Mouse (Mus musculus): ENCODE data around the gene Nhsl1. TPM values are rescaled to one million over a fixed set of nuclear protein-coding genes. Genes with fewer than 3 reads are reported as not detected.
A peak's percentile ranks its signal among the peaks of the same experiment; 100 is the strongest.
"Not testable (repeated sequence)": the region's sequence is repeated elsewhere in the genome, so short reads cannot be mapped to it uniquely, and the experiment has no call there.

Gene Nhsl1
- polyA plus RNA-seq, 1 experiment from 2014 or later, result 12.6 TPM

DNA sequence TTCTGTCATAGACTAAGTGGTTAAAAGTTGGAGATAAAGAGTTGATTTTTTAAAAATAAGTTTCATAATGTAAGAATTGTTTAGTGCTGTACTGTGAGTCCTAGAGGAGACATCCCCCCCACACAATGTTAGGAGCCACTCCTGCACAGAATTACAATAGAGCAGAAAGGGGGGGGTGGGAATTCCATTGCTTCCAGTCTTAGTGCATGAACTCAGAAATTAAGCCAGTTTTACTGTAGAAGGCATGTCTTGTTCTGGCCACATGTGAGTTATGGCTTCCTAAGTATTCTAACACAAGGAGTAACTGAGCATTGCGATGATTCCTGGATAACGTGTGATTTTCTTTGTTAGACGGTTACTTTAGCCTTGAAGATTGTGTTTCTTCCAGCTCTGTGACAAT lies 112.8 kb downstream of the Nhsl1 start:
- no peak overlapping the region for H3K27ac ChIP-seq (replicated peaks)
- peaks cover 33% of the 10 kb centered on the region for H3K36me3 ChIP-seq (replicated peaks)
- H3K4me3 ChIP-seq, result no peak overlapping the region
- peaks cover 9% of the 10 kb centered on the region; the same call in 1 of the 2 replicates for H3K9me3 ChIP-seq
- WGBS, result 93% methylated on average over 3 of the region's 3 CpGs
- no peaks in the 10 kb centered on the region for H3K27me3 ChIP-seq (replicated peaks; ENCODE audit: low read depth, poor library complexity, severe bottlenecking)
- peaks cover 44% of the 10 kb centered on the region for H3K4me1 ChIP-seq
- DNase-seq (ENCODE audit: low spot score), result no peak

DNA sequence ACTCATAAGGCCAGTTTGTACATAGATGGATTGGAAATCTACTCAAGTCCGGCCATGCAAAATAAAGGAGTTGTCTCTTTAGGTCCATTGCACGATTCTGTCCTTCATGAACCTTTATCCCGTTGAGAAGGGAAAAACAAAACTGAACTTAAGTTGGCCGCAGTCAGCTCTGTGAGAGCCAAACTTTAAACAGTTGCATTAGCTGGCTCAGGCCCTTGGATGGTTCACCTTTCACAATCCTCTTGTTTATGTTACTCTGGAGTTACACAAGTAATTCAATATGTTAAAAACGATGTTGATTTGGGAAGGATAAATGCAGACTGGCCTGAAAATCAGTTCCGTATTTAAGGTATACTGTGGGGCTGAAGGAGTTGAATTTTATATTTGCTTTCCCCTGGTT lies 116.7 kb downstream of the Nhsl1 start:
- no peaks in the 10 kb centered on the region for H3K36me3 ChIP-seq (replicated peaks)
- H3K27me3 ChIP-seq (replicated peaks; ENCODE audit: low read depth, poor library complexity, severe bottlenecking), result no peaks in the 10 kb centered on the region
- H3K4me1 ChIP-seq, result peaks cover 40% of the 10 kb centered on the region
- no peak overlapping the region for H3K4me3 ChIP-seq
- 71% methylated on average over 6 of the region's 6 CpGs for WGBS
- no peak for DNase-seq (ENCODE audit: low spot score)
- H3K27ac ChIP-seq (replicated peaks), result no peak overlapping the region
- no peaks in the 10 kb centered on the region for H3K9me3 ChIP-seq

DNA sequence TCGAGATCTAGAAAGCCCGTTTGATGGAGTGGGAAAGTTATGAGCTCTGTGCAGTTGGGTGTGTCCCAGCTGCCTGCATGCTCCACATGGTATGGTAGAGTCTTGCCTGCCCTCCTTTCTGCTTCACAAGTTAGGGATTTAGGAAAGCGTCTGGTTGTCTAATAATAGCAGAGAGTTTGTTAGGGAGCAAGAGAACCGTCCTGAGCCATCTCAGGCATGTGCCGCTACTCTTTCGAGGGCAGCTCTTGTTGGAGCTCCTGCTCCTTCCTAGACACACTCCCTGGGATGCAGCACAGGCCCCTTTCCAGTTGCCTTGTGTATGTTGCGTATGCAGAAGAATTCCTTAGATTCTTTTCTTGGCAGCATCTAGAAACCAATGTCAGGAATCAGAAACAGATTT lies 117.2 kb downstream of the Nhsl1 start:
- Histone ChIP-seq H3K4me3 (no peak overlapping the region), H3K4me1 (peaks cover 36% of the 10 kb centered on the region), H3K36me3 (replicated peaks) (no peaks in the 10 kb centered on the region), H3K27ac (replicated peaks) (peak overlapping the region; percentile 66), H3K9me3 (no peaks in the 10 kb centered on the region), H3K27me3 (replicated peaks; ENCODE audit: low read depth, poor library complexity, severe bottlenecking) (no peaks in the 10 kb centered on the region)
- 59% methylated on average over 7 of the region's 7 CpGs for WGBS
- no peak for DNase-seq (ENCODE audit: low spot score)

DNA sequence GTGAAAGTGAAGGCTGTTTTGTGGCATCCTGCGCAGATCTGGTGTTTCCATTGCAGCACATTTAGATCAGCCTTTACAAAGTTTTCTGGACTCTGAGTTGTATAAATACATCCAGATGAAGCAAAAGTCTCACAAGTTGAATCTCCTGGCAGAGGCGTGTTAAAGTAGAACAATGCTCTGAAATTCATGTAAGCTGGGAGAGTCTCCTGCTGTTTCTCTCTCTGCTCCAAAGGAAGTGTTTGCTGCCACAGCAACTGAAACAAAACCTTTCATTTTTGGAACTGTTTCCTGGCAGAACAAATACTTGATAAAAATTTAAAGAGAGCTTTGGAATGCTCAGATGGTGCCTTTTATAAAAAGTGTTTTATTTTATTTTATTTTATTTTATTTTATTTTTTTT lies 118.8 kb downstream of the Nhsl1 start:
- peaks cover 29% of the 10 kb centered on the region for H3K4me1 ChIP-seq

DNA sequence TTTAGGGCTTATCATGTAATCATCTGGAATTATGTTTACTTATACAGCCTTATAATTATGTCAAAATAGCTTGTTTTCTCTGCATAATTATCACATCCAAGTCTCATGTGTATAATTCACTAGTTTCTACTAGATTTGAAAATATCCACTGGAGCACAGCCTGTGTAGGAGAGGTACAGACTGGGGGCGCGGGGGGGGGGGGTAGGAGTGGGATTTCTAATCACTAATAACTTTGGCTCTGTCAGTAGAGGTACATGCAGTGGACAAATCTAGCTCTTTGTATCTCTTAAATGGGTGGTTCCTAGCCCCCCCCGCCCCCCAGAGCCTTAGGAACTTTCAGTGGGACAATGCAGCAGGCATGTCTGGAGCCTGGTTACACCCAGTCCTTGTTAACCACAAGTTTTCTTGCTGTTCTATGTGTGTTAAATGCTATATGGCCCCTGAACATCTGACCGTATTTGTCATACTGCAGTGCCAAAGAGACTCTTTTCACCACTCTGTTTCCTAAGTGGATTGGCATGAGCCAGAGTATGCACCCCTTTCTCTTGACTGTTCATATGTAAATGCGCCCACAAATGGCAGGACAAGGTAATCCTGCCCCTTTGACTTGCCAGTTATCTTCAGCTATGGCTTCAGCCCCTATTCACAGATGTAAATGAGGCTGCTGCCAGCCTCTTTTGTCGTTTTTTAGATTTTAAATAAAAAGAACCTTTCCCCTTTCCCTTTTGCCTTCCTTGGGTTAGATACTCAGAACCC lies 127.0 kb downstream of the Nhsl1 start:
- H3K27ac ChIP-seq (replicated peaks), result peak overlapping the region; percentile 57
- no peaks in the 10 kb centered on the region for H3K9me3 ChIP-seq
- peak overlapping the region; percentile 13; the same call in 1 of the 2 replicates for H3K4me3 ChIP-seq
- no peaks in the 10 kb centered on the region for H3K36me3 ChIP-seq (replicated peaks)
- H3K27me3 ChIP-seq (replicated peaks; ENCODE audit: low read depth, poor library complexity, severe bottlenecking), result no peaks in the 10 kb centered on the region
- DNase-seq (ENCODE audit: low spot score), result no peak
- WGBS, result 33% methylated on average over 6 of the region's 6 CpGs
- H3K4me1 ChIP-seq, result peaks cover 27% of the 10 kb centered on the region

More for the DNA sequence above, 118.8 kb downstream of the Nhsl1 start:
- no peaks in the 10 kb centered on the region for H3K9me3 ChIP-seq
- no peak overlapping the region for H3K4me3 ChIP-seq
- WGBS, result 65% methylated on average over 2 of the region's 2 CpGs
- no peak for DNase-seq (ENCODE audit: low spot score)
- H3K27ac ChIP-seq (replicated peaks), result no peak overlapping the region
- H3K36me3 ChIP-seq (replicated peaks), result no peaks in the 10 kb centered on the region
- no peaks in the 10 kb centered on the region for H3K27me3 ChIP-seq (replicated peaks; ENCODE audit: low read depth, poor library complexity, severe bottlenecking)

DNA sequence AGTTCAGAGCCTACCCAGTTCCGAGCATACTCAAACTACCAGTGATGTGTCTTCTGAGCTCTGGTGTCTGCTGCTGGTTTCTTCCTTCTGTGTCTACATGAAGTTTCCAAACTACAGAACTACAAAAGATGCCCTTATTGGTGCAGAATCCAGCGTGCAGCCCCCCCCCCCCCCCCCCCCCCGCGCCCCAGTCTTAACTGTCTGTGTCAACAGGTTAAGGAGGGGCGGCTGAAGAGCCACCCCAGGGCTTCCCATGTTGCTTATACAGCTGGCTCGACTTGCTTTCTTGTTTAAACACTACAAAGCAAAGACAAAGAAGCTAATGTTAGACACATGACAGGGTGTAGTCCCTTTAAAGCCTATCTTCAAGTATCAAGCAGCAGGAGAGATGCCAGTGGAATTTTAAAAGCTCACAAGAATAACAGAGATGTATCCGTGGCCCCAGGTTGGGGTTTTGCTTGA lies 127.6 kb downstream of the Nhsl1 start:
- Histone ChIP-seq H3K4me1 (peaks cover 27% of the 10 kb centered on the region), H3K4me3 (peak overlapping the region; percentile 13; the same call in 1 of the 2 replicates), H3K9me3 (no peaks in the 10 kb centered on the region), H3K36me3 (replicated peaks) (no peaks in the 10 kb centered on the region), H3K27ac (replicated peaks) (peak overlapping the region; percentile 57), H3K27me3 (replicated peaks; ENCODE audit: low read depth, poor library complexity, severe bottlenecking) (no peaks in the 10 kb centered on the region)
- DNase-seq (ENCODE audit: low spot score), result peak; percentile 67
- WGBS, result 10% methylated on average over 6 of the region's 7 CpGs

DNA sequence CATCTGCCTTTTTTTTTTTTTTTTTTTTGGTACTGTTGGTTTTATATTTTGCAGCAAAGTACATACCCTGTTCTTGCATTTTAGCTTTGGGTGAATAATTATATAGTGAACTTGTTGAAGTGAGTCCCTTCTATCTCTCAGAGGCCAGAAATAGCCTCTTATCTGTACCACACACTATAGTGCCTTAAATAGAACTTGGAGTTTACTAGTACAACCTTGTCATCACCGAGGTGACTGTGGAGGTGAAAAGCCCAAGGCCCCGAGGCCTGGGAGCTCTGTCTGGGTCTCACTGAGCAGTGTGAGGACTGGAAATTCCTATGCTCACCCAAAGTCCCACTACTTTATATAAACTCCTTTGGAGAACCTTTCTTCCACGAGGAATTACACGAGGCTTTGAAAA lies 128.5 kb downstream of the Nhsl1 start:
- H3K27ac ChIP-seq (replicated peaks), result no peak overlapping the region
- WGBS, result 65% methylated on average over 4 of the region's 4 CpGs
- H3K9me3 ChIP-seq, result no peaks in the 10 kb centered on the region
- no peaks in the 10 kb centered on the region for H3K36me3 ChIP-seq (replicated peaks)
- H3K4me1 ChIP-seq, result peaks cover 27% of the 10 kb centered on the region
- no peak for DNase-seq (ENCODE audit: low spot score)
- no peaks in the 10 kb centered on the region for H3K27me3 ChIP-seq (replicated peaks; ENCODE audit: low read depth, poor library complexity, severe bottlenecking)
- H3K4me3 ChIP-seq, result no peak overlapping the region

DNA sequence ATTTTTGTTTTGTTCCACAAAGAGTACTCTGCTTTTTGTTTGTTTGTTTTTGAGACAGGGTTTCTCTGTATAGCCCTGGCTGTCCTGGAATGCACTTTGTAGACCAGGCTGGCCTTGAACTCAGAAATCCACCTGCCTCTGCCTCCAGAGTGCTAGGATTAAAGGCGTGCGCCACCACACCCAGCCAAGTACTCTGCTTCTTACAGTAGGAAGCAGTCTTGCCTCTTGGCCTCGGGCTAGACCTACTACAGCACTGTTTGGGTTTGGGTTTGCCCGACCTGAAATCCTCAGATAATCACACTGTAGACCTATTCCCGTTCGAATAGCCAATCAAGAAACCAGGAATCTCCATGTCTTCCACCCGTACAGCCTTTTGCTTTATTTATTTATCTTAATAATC lies 130.1 kb downstream of the Nhsl1 start:
- not testable (repeated sequence) for H3K27me3 ChIP-seq (replicated peaks; ENCODE audit: low read depth, poor library complexity, severe bottlenecking); H3K27ac ChIP-seq (replicated peaks); H3K9me3 ChIP-seq; H3K36me3 ChIP-seq (replicated peaks); H3K4me3 ChIP-seq; DNase-seq (ENCODE audit: low spot score)
- H3K4me1 ChIP-seq, result peaks cover 27% of the 10 kb centered on the region
- 93% methylated on average over 7 of the region's 7 CpGs for WGBS

DNA sequence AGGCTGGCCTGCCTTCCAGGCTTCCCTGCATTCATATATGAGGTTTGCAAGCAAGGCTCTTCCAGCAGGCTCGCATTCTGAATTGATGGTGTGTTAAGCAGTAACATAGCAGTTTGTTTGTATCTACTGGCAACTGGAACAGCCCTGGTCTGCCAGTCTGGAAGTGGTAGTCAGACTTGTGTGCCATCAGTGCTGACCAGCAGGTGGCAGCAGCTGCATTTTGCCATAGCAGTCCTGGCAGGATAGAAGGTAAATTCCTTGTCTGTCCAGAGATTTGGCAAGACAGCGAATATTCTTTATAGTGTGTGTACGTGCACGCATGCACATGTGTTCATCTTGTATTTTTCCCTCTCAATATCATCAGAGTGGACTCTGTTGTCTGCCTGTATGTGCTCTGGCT lies 134.6 kb downstream of the Nhsl1 start:
- 57% methylated on average over 4 of the region's 4 CpGs for WGBS
- Histone ChIP-seq H3K27me3 (replicated peaks; ENCODE audit: low read depth, poor library complexity, severe bottlenecking) (no peaks in the 10 kb centered on the region), H3K4me3 (no peak overlapping the region), H3K4me1 (peaks cover 26% of the 10 kb centered on the region), H3K27ac (replicated peaks) (no peak overlapping the region), H3K36me3 (replicated peaks) (peaks cover 7% of the 10 kb centered on the region; the same call in 1 of the 2 replicates), H3K9me3 (no peaks in the 10 kb centered on the region)
- DNase-seq (ENCODE audit: low spot score), result peak; percentile 77

DNA sequence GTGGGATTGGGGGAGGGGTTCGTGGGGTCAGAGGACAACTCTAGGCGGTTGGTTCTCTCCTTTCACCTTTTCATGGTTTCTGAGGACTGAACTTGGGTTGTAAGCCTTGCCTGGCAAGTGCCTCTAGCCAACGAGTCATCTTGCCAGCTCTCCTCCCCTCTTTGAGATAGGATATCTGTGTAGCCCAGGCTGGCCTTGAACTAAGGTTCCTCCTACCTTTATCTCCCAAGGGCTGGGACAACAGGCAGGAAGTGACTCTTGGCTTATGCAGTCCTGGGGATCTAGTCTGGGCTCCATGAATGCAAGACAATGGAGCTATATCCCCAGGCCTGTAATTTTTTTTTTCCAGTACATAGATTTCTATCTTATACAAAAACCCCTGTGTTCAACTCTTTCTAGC lies 135.4 kb downstream of the Nhsl1 start:
- WGBS, result 70% methylated on average over 3 of the region's 3 CpGs
- peaks cover 23% of the 10 kb centered on the region for H3K4me1 ChIP-seq
- H3K36me3 ChIP-seq (replicated peaks), result peaks cover 7% of the 10 kb centered on the region; the same call in 1 of the 2 replicates
- DNase-seq (ENCODE audit: low spot score), result no peak
- H3K4me3 ChIP-seq, result no peak overlapping the region
- no peaks in the 10 kb centered on the region for H3K27me3 ChIP-seq (replicated peaks; ENCODE audit: low read depth, poor library complexity, severe bottlenecking)
- no peaks in the 10 kb centered on the region for H3K9me3 ChIP-seq
- no peak overlapping the region for H3K27ac ChIP-seq (replicated peaks)

DNA sequence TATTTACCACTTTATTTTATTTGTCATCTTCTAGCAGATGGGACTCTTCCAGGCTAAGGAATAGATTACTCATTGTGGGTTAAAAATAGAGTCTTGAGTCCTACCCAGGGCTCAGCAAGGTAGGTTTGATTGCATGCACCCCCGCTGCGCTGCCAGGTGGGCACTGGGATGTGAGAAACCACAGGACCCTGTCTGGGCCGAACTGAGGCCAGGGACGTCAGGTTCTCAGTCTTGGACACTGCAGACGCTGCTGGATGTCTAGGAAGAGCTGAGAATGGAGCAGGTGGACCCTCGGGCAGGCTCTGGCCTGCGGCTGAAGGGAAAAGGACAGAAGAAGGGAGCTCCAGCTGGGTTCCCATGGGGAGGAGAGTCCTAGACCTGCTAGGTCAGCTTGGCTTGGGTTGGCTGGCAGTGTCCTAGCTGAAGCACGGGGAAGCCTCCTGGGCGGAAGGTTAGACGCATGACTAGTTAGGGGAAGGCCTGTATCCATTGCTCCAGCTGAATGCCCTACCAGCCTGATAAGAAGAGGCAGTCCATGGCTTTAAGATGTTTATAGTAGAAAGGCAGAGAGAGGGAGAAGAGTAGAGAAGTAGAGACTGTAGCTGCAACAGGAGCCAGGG lies 136.6 kb downstream of the Nhsl1 start:
- Histone ChIP-seq H3K9me3 (no peaks in the 10 kb centered on the region), H3K4me1 (peaks cover 32% of the 10 kb centered on the region), H3K27ac (replicated peaks) (no peak overlapping the region), H3K27me3 (replicated peaks; ENCODE audit: low read depth, poor library complexity, severe bottlenecking) (no peaks in the 10 kb centered on the region), H3K4me3 (no peak overlapping the region), H3K36me3 (replicated peaks) (peaks cover 7% of the 10 kb centered on the region; the same call in 1 of the 2 replicates)
- 93% methylated on average over 10 of the region's 10 CpGs for WGBS
- DNase-seq (ENCODE audit: low spot score), result no peak

DNA sequence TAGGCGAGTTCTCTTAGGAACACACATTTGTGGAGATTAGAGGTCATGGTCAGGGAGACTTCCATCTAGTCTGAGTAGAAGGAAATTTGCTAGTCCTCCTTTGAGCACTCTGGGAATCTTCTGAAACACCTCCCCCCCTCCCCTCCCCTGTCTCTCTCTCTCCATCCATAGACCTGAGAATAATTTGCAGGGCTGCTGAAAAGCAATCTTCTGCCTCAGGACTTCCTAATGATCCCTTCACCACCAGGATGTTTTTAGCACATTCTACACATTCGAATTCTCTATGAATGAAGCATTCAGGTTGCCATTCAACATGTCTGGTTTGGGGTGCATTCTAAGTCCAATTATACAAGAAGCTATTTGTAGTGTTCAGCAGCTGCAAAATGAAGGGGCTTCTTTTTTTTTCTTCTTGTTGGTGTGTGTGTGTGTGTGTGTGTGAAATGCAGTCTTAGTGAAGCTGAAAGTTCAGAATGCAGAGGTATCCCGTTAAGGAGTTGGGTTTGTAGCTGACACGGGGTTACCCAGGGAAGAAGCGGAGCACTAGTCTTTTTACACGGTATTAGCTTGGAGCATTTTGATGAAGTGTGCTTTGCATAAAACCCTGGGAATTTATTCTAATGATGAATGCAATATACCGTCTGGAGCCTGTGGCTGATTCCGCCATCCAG lies 139.2 kb downstream of the Nhsl1 start:
- H3K36me3 ChIP-seq (replicated peaks), result peaks cover 7% of the 10 kb centered on the region; the same call in 1 of the 2 replicates
- no peak overlapping the region for H3K4me3 ChIP-seq
- WGBS, result 68% methylated on average over 8 of the region's 8 CpGs
- H3K27ac ChIP-seq (replicated peaks), result no peak overlapping the region
- H3K4me1 ChIP-seq, result peaks cover 37% of the 10 kb centered on the region
- no peaks in the 10 kb centered on the region for H3K27me3 ChIP-seq (replicated peaks; ENCODE audit: low read depth, poor library complexity, severe bottlenecking)
- DNase-seq (ENCODE audit: low spot score), result no peak
- no peaks in the 10 kb centered on the region for H3K9me3 ChIP-seq
